Mouse (Mus musculus) C2C12 (cell line): Measurements from ENCODE around the gene Cdh7.

Source experiments
- CEBPB ChIP-seq: IDR thresholded peaks from one replicate; pipeline ENCODE4 v1.6.1; 2011; ENCODE audit warnings: low read depth, mild to moderate bottlenecking, control low read depth, moderate library complexity
- CTCF ChIP-seq: IDR thresholded peaks from one replicate; pipeline ENCODE4 v1.5.1; 2011; ENCODE audit not compliant: control insufficient read depth, insufficient read depth, insufficient read length
- MAX ChIP-seq: IDR thresholded peaks from one replicate; pipeline ENCODE4 v1.6.1; 2011; ENCODE audit warnings: mild to moderate bottlenecking, control low read depth
- MYOD1 ChIP-seq: IDR thresholded peaks from one replicate; pipeline ENCODE4 v1.6.1; 2011; ENCODE audit warnings: low read depth; ENCODE audit not compliant: control insufficient read depth, insufficient read length
- MYOG ChIP-seq: IDR thresholded peaks from one replicate; pipeline ENCODE4 v1.6.1; 2011; ENCODE audit not compliant: control insufficient read depth, insufficient read length; ENCODE audit errors: extremely low read depth
- USF1 ChIP-seq: IDR thresholded peaks from one replicate; pipeline ENCODE4 v1.6.1; 2011; ENCODE audit warnings: low read depth, mild to moderate bottlenecking, control low read depth, moderate library complexity

- no peak for TF ChIP-seq CEBPB
- TF ChIP-seq CTCF: no peak
- no peak for TF ChIP-seq MYOG
- no peak for TF ChIP-seq MAX
- no peak for TF ChIP-seq USF1
- no peak for TF ChIP-seq MYOD1
These were observed 7.3 kb downstream of the Cdh7 start for GRCm38 (mm10) chr1:109989541-109989940.
